Mouse (Mus musculus): Measurements from ENCODE around the gene Nrip2. TPM values are rescaled to one million over a fixed set of nuclear protein-coding genes. Genes with fewer than 3 reads are reported as not detected.

Gene Nrip2
- polyA plus RNA-seq, 1 experiment from 2014 or later = 3.8 TPM

GRCm38 (mm10) chr6:128440238-128440637 is 41.1 kb downstream of the Nrip2 start:
- Histone ChIP-seq H3K9ac (no peak overlapping the region), H3K9me3 (replicated peaks) (no peaks in the 10 kb centered on the region), H3K36me3 (ENCODE audit: poor library complexity, severe bottlenecking) (peaks cover 14% of the 10 kb centered on the region), H3K4me3 (no peak overlapping the region), H3K4me1 (peaks cover 25% of the 10 kb centered on the region), H3K27ac (no peak overlapping the region), H3K27me3 (no peaks in the 10 kb centered on the region), H3K4me2 (no peak overlapping the region)
- ATAC-seq = no peak
- 95% methylated on average over 2 of the region's 2 CpGs for WGBS

DNA sequence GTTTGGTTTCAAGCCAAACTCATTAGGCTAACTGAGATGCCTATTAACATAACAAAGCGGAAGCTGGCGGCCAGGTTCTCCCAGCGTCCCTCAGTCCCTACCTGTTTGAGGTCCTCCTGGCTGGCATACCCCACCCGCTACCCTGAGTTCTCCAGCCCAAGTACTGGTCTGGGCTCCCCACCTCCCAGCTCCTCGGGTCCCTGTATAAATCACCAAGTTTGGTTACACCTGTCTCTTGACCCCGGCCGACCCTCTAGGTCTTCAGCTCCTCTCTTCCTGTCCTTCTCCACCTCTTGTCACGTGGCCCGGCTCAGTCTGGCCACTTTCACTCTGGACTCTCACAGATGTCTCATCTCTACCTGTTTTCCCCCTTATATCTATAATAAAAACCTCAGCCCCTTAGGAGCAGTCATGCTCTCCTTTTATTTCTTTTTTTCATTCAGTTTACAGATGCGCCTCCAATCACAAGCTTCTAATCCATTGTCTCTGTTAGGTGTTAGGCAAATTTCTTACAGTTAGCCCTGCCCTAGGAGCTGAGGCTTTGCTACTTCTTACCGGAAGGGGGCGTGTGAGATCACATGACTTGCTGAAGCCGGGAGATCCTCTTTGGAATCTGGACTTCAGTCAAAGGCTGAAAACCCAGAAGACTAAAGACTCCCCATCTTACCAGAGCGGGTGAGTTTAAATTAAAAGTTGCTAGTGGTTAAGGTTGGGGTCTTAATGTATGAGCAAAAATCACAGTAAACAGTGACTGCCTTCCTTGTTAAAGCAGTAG is 46.9 kb downstream of the Nrip2 start:
- H3K36me3 ChIP-seq (ENCODE audit: poor library complexity, severe bottlenecking) = no peaks in the 10 kb centered on the region

GRCm38 (mm10) chr6:128447063-128447462 is 48.0 kb downstream of the Nrip2 start:
- Histone ChIP-seq H3K9me3 (replicated peaks) (no peaks in the 10 kb centered on the region), H3K36me3 (ENCODE audit: poor library complexity, severe bottlenecking) (no peaks in the 10 kb centered on the region), H3K27ac (no peak overlapping the region), H3K4me2 (no peak overlapping the region), H3K9ac (no peak overlapping the region), H3K4me1 (peaks cover 9% of the 10 kb centered on the region), H3K4me3 (no peak overlapping the region), H3K27me3 (no peaks in the 10 kb centered on the region)
- no peak for ATAC-seq
- 97% methylated on average over 5 of the region's 5 CpGs for WGBS

More for the DNA sequence above, 46.9 kb downstream of the Nrip2 start:
- Histone ChIP-seq H3K27me3 (no peaks in the 10 kb centered on the region), H3K4me1 (peaks cover 9% of the 10 kb centered on the region), H3K4me3 (no peak overlapping the region), H3K9me3 (replicated peaks) (no peaks in the 10 kb centered on the region), H3K4me2 (peak overlapping the region; percentile 36), H3K9ac (no peak overlapping the region; the same call in 1 of the 2 replicates), H3K27ac (no peak overlapping the region)
- WGBS = 13% methylated on average over 14 of the region's 14 CpGs
- peak; percentile 72 for ATAC-seq

GRCm38 (mm10) chr6:128455835-128456605 is 56.9 kb downstream of the Nrip2 start:
- Histone ChIP-seq H3K9ac (no peak overlapping the region), H3K36me3 (ENCODE audit: poor library complexity, severe bottlenecking) (no peaks in the 10 kb centered on the region), H3K4me3 (no peak overlapping the region), H3K9me3 (replicated peaks) (no peaks in the 10 kb centered on the region), H3K27ac (no peak overlapping the region), H3K4me2 (no peak overlapping the region), H3K27me3 (no peaks in the 10 kb centered on the region), H3K4me1 (no peaks in the 10 kb centered on the region)
- no peak; the same call in 1 of the 2 replicates for ATAC-seq
- WGBS = 85% methylated on average over 12 of the region's 12 CpGs

DNA sequence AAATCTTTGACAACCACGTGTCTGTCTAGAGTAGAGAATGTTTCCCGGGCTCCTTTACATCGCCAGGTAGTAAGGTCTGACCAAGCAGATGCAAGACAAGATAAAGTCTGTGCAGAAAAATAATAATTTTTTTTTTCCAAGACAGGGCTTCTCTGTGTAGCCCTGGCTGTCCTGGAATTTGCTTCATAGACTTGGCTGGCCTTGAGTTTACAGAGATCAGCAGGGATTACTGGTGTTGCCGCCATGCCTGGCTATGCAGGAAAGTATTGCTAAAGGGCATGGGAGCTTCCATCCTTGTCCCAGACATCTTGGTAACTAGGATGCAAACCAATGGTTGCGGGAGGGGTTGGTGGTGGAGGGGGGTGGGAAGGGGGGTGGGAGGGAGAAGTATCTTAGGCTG is 58.1 kb downstream of the Nrip2 start:
- Histone ChIP-seq H3K4me2 (no peak overlapping the region), H3K27me3 (no peaks in the 10 kb centered on the region), H3K4me3 (no peak overlapping the region), H3K9ac (no peak overlapping the region), H3K27ac (no peak overlapping the region), H3K9me3 (replicated peaks) (no peaks in the 10 kb centered on the region), H3K4me1 (no peaks in the 10 kb centered on the region), H3K36me3 (ENCODE audit: poor library complexity, severe bottlenecking) (no peaks in the 10 kb centered on the region)
- WGBS = 84% methylated on average over 5 of the region's 5 CpGs
- ATAC-seq = no peak

DNA sequence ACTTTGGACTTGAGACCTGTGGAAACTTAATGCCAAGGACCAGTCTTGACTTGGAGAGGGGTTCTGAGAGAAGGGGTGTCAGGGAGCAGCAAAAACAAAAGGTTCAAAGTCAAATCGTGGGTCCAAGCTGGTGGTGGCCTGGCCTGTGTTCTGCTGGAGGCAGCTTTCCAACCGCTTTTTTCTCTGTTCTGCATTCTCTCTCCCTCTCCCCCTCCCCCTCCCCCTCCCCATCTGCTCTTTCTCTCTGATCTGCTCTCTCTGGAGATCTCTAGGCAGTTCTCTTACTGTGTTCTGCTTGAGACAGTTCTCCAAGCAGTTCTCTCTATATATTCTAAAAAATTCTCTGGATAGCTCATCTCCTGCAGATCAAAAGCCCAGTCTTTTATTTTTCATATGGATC is 61.2 kb downstream of the Nrip2 start:
- H3K9me3 ChIP-seq (replicated peaks) = no peaks in the 10 kb centered on the region
- 33% methylated on average over 2 of the region's 2 CpGs for WGBS
- no peak overlapping the region for H3K4me3 ChIP-seq
- ATAC-seq = no peak
- no peaks in the 10 kb centered on the region for H3K36me3 ChIP-seq (ENCODE audit: poor library complexity, severe bottlenecking)
- H3K4me2 ChIP-seq = no peak overlapping the region
- no peak overlapping the region for H3K9ac ChIP-seq
- no peaks in the 10 kb centered on the region for H3K27me3 ChIP-seq
- H3K27ac ChIP-seq = no peak overlapping the region
- no peaks in the 10 kb centered on the region for H3K4me1 ChIP-seq

GRCm38 (mm10) chr6:128460729-128461503 is 61.8 kb downstream of the Nrip2 start:
- Histone ChIP-seq H3K27me3 (no peaks in the 10 kb centered on the region), H3K36me3 (ENCODE audit: poor library complexity, severe bottlenecking) (no peaks in the 10 kb centered on the region), H3K4me1 (peaks cover 3% of the 10 kb centered on the region), H3K27ac (no peak overlapping the region), H3K9me3 (replicated peaks) (no peaks in the 10 kb centered on the region), H3K4me2 (no peak overlapping the region), H3K9ac (no peak overlapping the region), H3K4me3 (no peak overlapping the region)
- WGBS = 77% methylated on average over 14 of the region's 14 CpGs
- no peak for ATAC-seq

DNA sequence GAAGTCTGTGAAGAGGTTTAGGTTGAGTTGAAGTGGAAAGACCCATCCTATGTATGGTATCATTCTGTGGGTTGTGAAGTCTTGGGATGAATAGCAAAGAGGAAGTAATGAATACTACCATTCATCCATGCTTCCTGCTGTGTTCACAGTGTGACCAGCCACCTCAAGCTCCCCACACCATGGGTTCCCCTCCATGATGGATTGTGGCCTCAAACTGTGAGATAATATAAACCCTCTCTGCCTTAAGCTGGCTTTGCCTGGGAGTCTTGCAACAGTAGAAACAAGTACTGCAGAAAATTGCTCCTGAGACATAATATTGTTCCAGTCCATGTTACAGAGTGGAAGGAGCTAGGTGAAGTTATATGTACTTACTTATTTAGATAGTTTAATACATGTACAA is 62.5 kb downstream of the Nrip2 start:
- H3K4me1 ChIP-seq = peaks cover 10% of the 10 kb centered on the region
- no peak overlapping the region for H3K4me2 ChIP-seq
- H3K27ac ChIP-seq = no peak overlapping the region
- H3K27me3 ChIP-seq = no peaks in the 10 kb centered on the region
- H3K4me3 ChIP-seq = no peak overlapping the region
- no peaks in the 10 kb centered on the region for H3K36me3 ChIP-seq (ENCODE audit: poor library complexity, severe bottlenecking)
- no peak for ATAC-seq
- H3K9ac ChIP-seq = no peak overlapping the region
- no peaks in the 10 kb centered on the region for H3K9me3 ChIP-seq (replicated peaks)

DNA sequence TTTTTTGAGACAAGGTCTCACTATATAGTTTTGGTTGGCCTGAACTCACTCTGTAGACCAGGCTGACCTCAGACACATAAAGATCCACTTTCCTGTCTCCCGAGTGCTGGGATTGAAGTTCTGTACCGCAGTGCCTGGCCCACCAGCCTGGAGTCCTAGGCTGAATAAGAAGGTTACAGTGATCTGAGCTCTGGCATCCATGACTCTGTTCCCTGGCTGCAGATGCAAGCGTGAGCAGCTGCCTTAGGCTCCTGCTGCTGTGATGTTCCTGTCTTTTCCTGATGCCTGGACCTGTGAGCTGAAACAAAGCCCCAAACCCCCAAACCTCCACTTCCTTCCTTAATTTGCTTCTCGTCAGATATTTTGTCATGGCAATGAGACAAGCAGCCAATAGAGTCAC is 65.9 kb downstream of the Nrip2 start:
- H3K4me3 ChIP-seq = no peak overlapping the region
- H3K4me1 ChIP-seq = peaks cover 11% of the 10 kb centered on the region
- WGBS = 90% methylated on average over 4 of the region's 4 CpGs
- no peak overlapping the region for H3K27ac ChIP-seq
- H3K9me3 ChIP-seq (replicated peaks) = no peaks in the 10 kb centered on the region
- H3K4me2 ChIP-seq = no peak overlapping the region
- H3K36me3 ChIP-seq (ENCODE audit: poor library complexity, severe bottlenecking) = no peaks in the 10 kb centered on the region
- H3K9ac ChIP-seq = no peak overlapping the region
- no peak for ATAC-seq
- H3K27me3 ChIP-seq = no peaks in the 10 kb centered on the region

Other genes with a start within 250 kb of the Nrip2 start
- 0.36 and 0.81 TPM in 2 replicates for gene Tead4, start 98.5 kb upstream of the Nrip2 start, polyA plus RNA-seq (2015; fragmentation: Nextera tagmentation; extraction: Ambion mirVana)
- gene Tulp3, start 43.4 kb upstream of the Nrip2 start, polyA plus RNA-seq (2015; fragmentation: Nextera tagmentation; extraction: Ambion mirVana) = 15.9 and 17.5 TPM in 2 replicates
- gene Rhno1, start 36.4 kb upstream of the Nrip2 start, polyA plus RNA-seq (2015; fragmentation: Nextera tagmentation; extraction: Ambion mirVana) = 180 TPM in 2 replicates
- gene Foxm1, start 36.3 kb upstream of the Nrip2 start, polyA plus RNA-seq (2015; fragmentation: Nextera tagmentation; extraction: Ambion mirVana) = 42.5 and 44.0 TPM in 2 replicates
- gene Tex52, start 23.8 kb upstream of the Nrip2 start, polyA plus RNA-seq (2015; fragmentation: Nextera tagmentation; extraction: Ambion mirVana) = 1.0 and 1.2 TPM in 2 replicates
- not detected in 2 replicates for gene Gm44596, start 23.8 kb upstream of the Nrip2 start, polyA plus RNA-seq (2015; fragmentation: Nextera tagmentation; extraction: Ambion mirVana)
- gene Itfg2, start 25.6 kb downstream of the Nrip2 start, polyA plus RNA-seq (2015; fragmentation: Nextera tagmentation; extraction: Ambion mirVana) = 35.2 and 38.1 TPM in 2 replicates
- 454 and 497 TPM in 2 replicates for gene Fkbp4, start 39.4 kb downstream of the Nrip2 start, polyA plus RNA-seq (2015; fragmentation: Nextera tagmentation; extraction: Ambion mirVana)
- gene Pzp, start 127.4 kb downstream of the Nrip2 start, polyA plus RNA-seq (2015; fragmentation: Nextera tagmentation; extraction: Ambion mirVana) = 0.43 TPM in 1 of 2 replicates, not detected in the other
- gene A2ml1, start 182.3 kb downstream of the Nrip2 start, polyA plus RNA-seq (2015; fragmentation: Nextera tagmentation; extraction: Ambion mirVana) = 2.2 and 2.6 TPM in 2 replicates
- not detected in 2 replicates for gene Klrb1a, start 224.2 kb downstream of the Nrip2 start, polyA plus RNA-seq (2015; fragmentation: Nextera tagmentation; extraction: Ambion mirVana)